Mouse (Mus musculus) erythroid progenitor cell, adult 5-6 weeks (primary cell): Measurements from ENCODE around the gene Zfp566. TPM values are rescaled to one million over a fixed set of nuclear protein-coding genes. Genes with fewer than 3 reads are reported as not detected.
A peak's percentile ranks its signal among the peaks of the same experiment; 100 is the strongest.
"Not testable (repeated sequence)": the region's sequence is repeated elsewhere in the genome, so short reads cannot be mapped to it uniquely, and the experiment has no call there.

Experiments
- ATAC-seq: replicated peaks from 2 replicates; pipeline ENCODE4 v1.8.0; 2016; ENCODE audit warnings: moderate number of reproducible peaks, mild to moderate bottlenecking, moderate TSS enrichment, inconsistent platforms; ENCODE audit not compliant: poor library complexity, low FRiP score, severe bottlenecking
- total RNA-seq, 2 experiments: library from RNA; stranded (forward) in 1 of 2; stranded (reverse) in 1 of 2; fragments of 150-400 nt in 1 of 2; fragments of 186-747, 209-891 nt in 1 of 2; gene quantifications; 2 replicates each; pipeline versions ENCODE4 v1.2.3 to v1.2.4; 2015 to 2017; ENCODE audit warnings: low replicate concordance in 2 of 2

The Zfp566 gene
- total RNA-seq (2015; ENCODE audit: low replicate concordance) (2.1 and 2.5 TPM in 2 replicates), total RNA-seq (2017; ENCODE audit: low replicate concordance) (not detected in 2 replicates)

DNA sequence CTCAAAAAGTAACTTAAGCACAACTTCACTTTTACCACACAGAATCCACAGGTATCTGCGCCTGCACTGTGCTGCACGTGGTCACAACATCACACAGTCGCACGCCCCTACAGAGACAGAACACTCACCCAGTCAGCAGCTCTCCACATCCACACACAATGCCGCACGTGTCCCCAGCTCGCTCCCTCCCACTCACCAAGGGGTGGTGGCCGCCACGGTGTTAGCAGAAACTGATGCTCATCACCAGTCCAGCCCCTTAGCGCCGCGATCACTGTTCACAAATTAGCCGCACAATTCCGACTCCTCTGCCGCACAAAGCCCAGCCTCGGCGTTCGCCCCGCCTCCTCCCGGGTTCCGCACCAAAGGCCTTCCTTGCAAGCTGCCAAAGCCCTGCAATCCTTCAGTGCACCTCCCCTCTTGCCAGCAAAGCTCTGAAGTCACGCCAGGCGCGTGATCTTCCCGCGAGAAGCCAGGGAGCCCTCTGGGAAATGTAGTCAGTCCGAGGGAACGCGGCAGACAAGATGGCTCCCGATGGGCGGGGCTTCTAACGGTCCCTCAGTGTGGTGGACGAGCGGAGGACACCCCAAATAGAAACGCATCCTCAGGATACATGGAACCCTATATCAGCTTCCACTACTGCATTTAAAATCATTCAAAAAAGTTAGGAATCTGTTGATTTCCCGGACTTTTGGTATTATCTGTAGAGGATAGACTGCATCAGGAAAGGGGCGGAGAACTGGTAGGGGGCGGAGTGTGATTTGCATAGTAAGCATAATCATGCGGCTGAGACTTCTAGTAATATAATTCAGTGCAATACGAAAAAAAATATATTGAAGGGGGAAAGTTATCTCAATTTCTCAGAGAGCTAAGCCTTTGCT, at the start of gene Zfp566, which contains the start of gene Gm26920:
Zfp566 (minus strand) TSS at position 436 of the 878 bp plus-strand sequence.
Gm26920 (minus strand) TSS at position 319 of the 878 bp plus-strand sequence.
- peak; percentile 89 for ATAC-seq

DNA sequence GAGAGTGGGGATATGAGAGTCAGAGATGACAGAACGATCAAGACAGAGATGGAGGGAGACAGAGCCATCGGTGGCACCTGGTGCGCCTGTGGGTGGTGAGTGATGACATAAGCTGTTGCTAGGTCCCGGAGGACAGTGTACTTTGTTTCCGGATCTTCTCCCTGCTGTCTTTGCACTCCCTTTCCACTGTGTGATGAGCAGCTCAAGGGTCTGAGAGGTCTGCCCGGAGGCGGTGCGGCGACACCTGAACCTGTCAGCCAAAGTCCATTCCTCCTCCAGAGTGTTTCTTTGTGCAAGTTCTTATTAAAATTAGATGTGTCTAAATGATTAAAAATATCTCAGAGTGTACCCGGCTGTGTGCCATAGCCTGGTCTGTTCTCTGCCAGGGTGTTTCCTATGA, 46.5 kb upstream of the Zfp566 start:
- ATAC-seq: no peak

DNA sequence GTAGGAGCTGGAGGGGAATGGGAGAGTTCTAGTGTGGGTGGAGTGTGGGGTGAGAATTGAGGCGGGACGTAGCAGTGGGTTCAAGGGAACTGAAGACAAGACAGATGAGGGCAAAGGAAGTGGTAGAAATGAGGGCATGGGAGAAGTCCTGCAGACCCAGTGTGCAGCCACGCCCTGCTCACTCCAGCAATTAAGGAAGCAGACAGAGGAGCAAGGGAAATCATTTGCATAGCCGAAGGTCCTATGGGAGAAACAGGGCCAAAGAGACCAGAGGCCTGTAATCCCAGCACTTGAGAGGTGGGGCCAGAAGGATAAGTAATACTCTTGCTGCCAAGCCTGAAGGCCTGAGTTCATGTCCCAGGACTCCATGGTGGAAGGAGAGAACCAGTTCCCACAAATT, 42.1 kb upstream of the Zfp566 start:
- ATAC-seq: no peak

DNA sequence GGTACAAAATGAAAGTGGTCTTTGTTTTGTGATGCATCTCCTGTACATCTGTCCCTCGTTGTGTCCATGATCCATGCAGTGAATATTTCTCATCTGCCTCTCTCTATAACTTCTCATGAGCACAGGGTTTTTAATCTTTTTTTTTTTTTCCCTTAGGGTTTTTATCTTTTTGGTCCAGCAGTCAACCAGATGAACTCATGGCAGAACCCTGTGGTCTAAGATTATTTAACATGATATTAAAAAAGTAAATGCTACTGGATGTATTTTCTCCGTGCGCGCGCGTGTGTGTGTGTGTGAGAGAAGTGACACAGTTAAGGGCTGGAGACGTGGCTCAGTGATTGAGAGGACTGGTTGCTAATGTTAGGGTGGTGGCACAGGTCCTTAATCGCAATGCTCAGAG, 39.6 kb upstream of the Zfp566 start:
- ATAC-seq: no peak

DNA sequence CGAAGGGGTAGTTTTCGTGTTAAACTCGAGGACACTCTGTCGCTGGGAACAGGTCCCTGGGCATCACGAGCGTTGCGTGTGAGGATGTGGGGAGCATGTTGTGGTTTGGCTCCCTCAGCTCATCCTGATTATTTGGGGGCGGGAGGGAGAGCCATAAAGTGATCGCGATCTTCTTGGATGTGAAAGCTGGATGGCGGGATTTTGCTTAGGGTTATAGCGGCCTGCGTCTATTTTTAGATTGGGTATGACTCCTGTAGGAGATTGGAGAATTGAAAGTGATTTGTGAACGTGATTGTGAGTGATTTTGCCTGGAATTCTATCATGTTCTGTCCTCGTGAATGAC, 31.8 kb upstream of the Zfp566 start:
- ATAC-seq: no peak

DNA sequence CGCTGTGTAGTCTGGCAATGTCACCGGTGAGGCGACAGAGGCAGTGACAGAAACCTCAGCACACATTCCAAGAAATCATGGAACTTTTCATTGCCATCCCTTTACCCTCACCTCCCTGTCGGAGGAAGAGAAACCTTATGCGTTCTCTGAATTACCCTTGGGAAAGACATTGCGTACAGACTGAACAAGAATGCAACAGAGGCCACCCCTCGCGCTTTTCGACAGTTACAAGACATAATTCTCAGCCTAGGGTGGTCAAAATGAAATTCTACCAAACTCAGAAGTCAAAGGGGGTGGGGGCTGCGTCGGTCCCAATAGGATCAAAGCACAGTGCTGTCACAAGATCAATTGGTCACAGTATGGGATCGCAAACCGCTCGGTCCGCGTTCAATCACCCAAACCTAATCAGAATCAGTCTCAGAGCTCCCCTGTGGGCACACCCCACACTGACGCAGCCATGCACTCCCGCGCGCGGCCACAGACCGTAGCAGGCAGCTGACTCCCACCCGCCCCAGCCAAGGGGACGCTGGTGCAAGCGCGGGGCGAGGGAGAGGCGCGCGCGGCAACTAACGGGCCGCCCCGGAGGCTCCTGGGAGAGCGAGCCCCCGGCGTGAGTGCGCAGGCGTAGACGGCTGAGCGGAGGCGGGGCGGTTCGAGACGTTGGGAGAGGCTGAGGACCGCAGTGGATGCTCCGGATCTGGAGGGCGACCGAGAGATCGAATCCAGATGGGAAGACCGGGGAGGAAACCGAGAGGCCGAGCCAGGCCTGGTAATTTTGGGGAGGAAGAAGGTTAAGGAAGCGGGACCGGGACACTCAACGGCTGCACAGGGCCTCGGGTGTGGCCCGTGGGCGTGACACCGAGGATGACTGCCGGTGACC, 31.2 kb upstream of the Zfp566 start, which contains the start of gene Zfp382:
Zfp382 (plus strand) TSS at position 635 of the 880 bp plus-strand sequence.
- peak; percentile 96 for ATAC-seq

DNA sequence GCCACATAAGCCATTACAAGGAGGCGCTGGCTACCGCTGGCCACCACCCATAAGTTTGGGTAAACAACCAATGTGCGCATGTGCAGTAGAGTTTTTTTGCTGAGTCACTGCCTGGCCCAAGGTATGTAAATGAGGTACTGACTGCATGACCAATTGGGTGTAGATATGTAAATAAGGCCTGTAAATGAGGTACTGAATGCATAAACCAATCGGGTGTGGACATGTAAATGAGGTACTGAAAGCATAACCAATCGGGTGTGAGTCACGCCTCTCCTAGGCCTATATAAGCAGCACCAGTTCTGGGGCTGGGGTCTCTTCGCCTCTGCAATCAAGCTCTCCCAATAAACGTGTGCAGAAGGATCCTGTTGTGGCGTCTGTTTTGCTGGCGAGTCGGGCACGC, 27.6 kb upstream of the Zfp566 start:
- ATAC-seq: not testable (repeated sequence)

DNA sequence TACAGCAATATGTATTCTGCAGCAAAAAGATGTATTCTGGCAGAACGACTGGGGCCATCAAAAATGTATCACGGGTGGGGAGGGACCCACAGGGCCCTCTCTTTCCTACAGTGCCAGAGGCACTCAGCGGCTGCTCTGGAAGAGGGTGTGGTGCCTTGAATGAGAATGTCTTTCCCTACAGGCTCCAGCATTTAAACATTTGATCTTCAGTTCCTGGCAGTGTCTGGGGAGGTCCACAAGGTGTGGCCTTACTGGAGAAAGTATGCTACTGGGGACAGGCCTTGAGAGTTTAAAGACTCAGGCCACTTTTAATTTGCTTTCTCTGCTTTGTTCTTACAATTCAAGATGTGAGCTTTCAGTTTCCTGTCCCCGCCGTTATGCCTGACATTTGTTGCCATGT, 25.7 kb upstream of the Zfp566 start:
- ATAC-seq: no peak

DNA sequence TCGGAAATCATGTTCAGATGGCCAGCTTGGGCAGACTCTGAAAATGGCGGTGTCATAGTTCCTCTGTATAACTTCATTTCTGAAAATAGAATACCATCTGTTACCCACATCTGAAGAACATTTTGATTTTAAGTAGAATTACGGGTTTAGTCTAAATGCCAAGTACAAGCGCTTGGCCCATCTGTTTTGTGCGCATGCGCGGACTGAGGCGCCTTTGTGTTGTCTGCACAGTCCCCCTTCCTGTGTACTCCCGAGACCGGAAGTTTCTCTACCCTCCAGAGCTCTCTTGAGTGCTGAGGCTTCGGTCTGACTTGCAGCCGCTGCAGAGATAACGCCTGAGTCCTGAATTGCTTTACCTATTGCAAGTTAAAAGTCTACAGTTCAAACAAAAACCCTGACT, 9.0 kb upstream of the Zfp566 start:
- no peak for ATAC-seq

DNA sequence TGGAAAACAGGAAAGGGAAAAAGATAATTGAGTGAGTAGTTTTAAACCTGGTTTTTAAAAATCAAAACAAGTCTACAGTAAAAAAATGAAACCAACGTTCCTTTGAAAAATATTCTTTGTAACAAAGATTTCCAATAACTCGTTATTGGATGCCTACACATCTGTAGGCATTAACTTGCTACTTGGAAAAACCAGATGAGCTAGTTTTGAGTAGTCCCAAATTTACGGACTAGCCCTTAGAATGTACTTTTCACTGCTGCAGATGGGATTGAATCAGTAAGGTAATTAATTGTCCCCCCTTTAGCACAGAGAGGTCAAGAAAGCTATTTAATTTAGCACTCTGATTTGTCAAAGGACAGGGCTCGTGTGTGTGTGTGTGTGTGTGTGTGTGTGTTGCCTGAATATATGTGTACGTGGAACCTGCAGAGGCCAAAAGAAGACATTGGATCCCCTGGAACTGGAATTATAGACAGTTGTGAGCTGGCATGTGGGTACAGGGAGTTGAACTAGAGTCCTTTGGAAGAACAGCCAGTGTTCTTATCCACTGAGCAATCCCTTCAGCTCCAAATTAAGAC, 5.3 kb upstream of the Zfp566 start:
- no peak for ATAC-seq

DNA sequence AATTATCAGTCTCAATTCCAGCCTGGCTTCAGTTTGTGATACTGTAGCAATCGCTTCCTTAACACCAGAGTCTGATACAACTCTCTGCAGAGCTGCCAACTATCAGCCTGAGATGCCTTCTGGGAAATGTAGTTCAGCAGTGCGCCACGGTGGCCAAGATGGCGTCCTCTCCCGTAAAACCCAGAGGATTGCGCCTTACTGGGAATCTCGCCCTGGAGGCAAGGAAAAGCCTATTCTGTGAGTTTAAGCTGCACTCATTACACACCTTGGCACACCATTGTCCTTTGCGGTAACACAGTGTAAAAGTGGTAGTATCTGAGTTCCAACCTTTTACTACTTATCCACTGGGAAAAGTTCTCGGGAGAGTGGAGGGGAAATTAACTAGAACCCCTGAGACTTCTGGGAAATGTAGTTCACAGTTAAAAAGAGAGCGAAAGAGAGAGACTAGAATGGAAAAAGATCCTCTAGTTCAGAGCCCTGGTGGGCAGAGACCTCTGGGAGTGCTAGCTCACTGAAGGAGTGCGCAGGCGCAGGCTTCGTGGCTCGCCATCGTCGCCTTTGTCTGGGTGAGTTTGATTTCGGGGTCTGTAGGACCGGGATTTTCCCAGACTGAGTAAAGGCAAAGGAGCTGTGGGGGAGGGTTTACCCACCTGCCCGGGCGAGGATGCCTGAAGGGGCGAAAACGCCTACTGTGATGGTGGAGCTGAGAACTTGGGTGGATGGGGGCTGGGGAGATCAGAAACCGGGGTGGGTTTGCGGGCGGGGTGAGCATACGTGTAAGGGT, 4.5 kb upstream of the Zfp566 start, which contains the start of gene Zfp260:
Zfp260 (plus strand) TSS at position 132 of the 784 bp plus-strand sequence.
- ATAC-seq: peak; percentile 77

DNA sequence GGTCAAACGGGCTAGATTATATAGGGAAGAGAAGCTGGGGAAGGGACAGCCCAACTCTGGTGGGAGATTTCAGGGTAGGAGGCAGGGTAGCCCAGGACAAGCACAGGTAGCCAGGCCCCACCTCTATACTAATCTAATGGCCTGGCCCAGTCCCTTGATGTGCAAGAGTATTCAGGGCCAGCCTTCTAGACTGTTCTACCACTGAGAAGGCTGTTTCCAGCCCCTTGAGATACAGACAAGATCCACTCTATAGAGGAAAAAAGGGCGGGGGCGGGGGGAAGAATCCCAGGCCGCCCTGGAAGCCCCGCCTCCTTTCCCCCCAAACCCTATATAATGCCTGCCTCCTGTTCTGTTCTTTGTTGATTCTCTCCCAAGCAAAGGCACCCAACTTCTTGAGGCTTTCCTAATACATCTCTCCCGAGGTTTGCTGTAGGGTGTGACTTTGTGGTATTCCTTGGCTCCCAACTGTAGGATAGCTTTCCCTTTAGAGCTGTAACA, 3.6 kb upstream of the Zfp566 start:
- no peak for ATAC-seq

DNA sequence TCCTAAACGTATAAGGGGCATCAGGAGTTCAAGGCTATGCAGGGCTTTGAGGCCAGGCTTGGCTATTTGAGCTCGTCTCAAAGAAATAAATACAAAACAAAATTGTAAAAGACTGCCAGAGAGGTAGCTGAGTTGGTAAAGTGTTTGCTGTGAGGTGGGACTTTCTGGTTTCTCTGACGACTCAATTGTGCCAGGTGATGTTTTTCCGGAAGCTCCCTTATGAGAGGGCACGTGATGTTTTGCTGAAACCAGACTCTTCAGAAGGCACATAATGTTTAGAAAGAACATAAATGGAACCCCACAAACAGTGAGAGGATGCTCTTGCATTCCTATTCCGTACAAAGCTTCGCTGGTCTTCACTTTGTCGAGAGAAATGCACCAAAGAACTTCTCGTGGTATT, 2.3 kb upstream of the Zfp566 start:
- no peak for ATAC-seq

DNA sequence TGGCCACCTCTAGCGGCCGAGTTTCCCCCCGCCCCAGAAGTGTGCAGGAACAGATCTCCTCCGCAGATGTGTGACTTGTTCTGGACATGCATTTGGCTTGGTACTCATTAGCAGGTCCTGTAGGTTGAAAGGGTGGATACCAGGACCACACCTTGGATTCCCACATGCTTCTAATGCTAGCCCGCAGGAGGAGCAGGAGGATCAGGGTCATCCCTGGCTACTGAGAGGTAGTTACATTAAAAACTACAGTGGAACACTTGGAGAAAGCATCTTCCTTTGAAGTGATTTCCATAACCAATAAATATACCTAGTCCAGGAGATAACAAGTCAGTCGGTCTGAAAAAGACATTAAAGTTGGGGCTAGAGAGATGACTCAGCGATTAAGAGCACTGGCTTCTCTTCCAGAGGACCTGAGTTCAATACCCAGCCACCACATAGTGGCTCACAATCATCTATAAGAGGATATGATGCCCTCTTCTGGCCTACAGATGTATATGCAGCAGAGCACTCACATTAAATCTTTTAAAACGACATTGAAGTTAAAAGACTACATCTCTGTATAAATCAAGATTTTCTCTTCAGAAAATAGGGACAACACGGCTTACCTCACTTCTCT, 751 bp upstream of the Zfp566 start:
- ATAC-seq: peak; percentile 7; the same call in 1 of the 2 replicates

DNA sequence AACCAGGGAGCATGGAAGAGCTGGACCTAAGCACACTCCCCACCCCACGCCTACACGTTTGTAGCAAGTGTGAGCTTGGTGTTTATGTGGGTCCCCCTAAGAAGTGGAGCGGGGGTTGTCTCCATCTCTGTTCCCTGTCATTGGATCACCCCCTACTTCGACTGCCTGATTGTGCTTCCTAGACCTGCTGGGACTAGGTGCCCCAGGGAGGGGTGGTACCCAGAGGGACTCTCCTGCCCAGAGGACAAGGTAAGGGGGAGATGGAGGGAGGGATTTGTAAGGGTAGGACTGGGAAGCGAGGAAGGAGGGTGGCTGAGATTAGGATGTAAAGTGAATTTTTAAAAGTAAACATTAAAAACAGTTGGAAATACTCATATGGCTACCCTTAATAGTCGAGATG, 922 bp downstream of the Zfp566 start:
- no peak for ATAC-seq

DNA sequence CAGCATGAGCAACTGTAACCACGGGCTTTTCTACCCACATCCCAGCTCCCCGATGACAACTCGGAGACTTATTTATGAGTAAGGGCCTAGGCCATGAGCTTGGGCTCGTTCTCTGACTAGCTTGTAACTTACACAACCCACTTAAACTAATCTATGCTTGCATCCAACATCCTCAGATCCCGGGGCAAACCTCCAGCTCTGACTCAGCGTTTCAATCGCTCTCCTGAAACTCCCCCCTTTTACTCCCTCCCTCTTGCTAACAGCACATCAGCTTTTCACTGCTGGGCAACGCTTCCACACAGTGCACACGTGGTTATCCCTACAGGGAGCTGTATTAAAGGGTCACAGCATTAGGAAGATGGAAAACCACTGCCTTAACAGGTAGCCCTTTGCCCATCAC, 3.8 kb downstream of the Zfp566 start:
- ATAC-seq: no peak

DNA sequence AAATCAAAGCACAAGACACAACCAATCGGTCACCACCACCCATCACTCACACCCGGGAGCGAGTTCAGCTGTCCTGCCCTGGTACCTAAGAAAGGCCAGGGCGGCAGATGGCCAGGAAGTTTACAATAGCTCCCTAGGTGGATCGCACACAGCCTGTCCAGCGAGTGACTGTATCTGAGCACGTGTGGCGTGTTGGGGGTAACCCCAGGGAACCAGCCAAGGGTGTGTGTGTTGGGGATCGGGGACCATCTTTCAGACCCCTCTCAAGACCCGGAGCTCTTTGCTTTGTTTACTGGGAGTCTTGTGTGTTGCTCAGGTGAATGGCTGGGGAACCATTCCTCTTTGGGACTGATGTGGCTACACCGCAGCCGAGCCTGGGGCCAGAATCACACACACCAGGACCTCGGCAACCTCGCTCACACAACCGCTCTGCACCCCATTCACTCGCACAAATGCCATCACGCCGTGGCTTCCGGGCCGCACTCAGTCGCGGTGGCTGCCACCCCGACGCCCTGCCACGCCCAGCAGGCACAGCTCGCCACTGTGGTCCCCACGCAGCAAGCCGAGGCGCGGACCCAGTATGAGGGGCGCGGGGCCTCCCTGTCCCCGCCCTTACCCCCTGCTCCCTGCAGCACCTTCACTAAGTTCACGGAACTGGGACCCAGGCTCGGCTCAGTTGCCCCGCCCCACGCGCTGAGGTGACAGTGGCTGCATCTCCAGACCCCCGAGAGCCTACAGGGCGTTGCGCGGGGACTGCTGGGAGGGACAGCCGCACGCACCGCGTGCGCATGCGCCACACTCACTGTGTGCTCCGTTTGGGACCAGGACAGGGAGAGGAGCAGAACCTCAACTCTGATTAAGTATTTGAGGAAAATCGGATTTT, 17.9 kb downstream of the Zfp566 start, which contains the start of gene Zfp82:
Zfp82 (minus strand) TSS at position 755 of the 883 bp plus-strand sequence.
- peak; percentile 90 for ATAC-seq

DNA sequence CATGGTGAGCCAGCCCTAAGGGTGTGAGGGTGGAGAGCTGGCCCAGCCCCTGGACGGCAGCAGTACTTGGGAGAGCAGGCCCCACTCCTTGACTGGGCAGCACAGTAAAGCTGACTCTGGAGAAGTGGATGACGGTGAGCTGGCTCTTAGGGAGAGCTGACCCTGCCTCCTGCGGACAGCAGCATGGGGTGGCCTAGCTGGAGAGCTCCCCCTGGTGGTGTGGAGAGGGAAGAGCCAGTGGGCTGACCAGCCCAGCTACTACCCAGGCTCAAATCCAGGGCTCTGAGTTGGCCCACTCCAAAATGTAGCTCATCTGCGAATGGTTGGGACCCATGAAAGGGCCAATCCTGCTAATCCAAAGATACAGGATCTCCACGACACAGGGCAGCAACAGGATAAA, 25.7 kb downstream of the Zfp566 start:
- ATAC-seq: peak; percentile 31
